Mouse (Mus musculus) effector memory CD4-positive, alpha-beta T cell, adult 7 months (primary cell): ENCODE results near the gene Rln3. TPM values are rescaled to one million over a fixed set of nuclear protein-coding genes. Genes with fewer than 3 reads are reported as not detected.

Source experiments
- polyA plus RNA-seq: library from polyadenylated mRNA; unstranded; fragments of 100-300 nt; shearing (Covaris generic); gene quantifications from one replicate; pipeline ENCODE4 v1.2.1, GENCODE M21; 2017

Rln3 gene
- polyA plus RNA-seq: 0.63 TPM

GRCm38 (mm10) chr8:84044900-84045299 lies at the start of gene Rln3:
TSS of gene Rln3 (minus strand) at chr8:84045000.

GRCm38 (mm10) chr8:84066291-84066930 lies 21.6 kb upstream of the Rln3 start, which contains the start of gene Rfx1:
TSS of gene Rfx1 (plus strand) at chr8:84066834.

GRCm38 (mm10) chr8:84065037-84065436 lies 20.2 kb upstream of the Rln3 start, which contains the start of gene Gm10643:
TSS of gene Gm10643 (minus strand) at chr8:84065137.

GRCm38 (mm10) chr8:84042066-84042947 lies 2.5 kb downstream of the Rln3 start, which contains the start of gene Il27ra:
TSS of gene Il27ra (minus strand) at chr8:84042589.

GRCm38 (mm10) chr8:84021096-84021495 lies 23.7 kb downstream of the Rln3 start, which contains the start of gene Palm3:
TSS of gene Palm3 (plus strand) at chr8:84021471.

GRCm38 (mm10) chr8:84011705-84012498 lies 32.9 kb downstream of the Rln3 start, which contains the start of gene 2210011C24Rik:
TSS of gene 2210011C24Rik (minus strand) at chr8:84012171.

GRCm38 (mm10) chr8:84001281-84002000 lies 43.4 kb downstream of the Rln3 start, which contains the start of gene 1700067K01Rik:
TSS of gene 1700067K01Rik (plus strand) at chr8:84001502.

GRCm38 (mm10) chr8:83997511-83998141 lies 47.2 kb downstream of the Rln3 start, which contains the start of gene Samd1:
TSS of gene Samd1 (plus strand) at chr8:83997672.

Other genes starting within 250 kb of the Rln3 start
- 5.4 TPM for gene Adgrl1, start 144.9 kb downstream of the Rln3 start, polyA plus RNA-seq
- 0.85 TPM for gene Gm10644, start 89.8 kb downstream of the Rln3 start, polyA plus RNA-seq
- 5.4 TPM for gene Asf1b, start 89.5 kb downstream of the Rln3 start, polyA plus RNA-seq
- gene Prkaca, start 72.0 kb downstream of the Rln3 start, polyA plus RNA-seq: 37.4 TPM
- 4.2 TPM for gene Samd1, start 47.3 kb downstream of the Rln3 start, polyA plus RNA-seq
- not detected for gene 1700067K01Rik, start 43.5 kb downstream of the Rln3 start, polyA plus RNA-seq
- gene 2210011C24Rik, start 32.8 kb downstream of the Rln3 start, polyA plus RNA-seq: 3.5 TPM
- gene Palm3, start 23.5 kb downstream of the Rln3 start, polyA plus RNA-seq: 4.0 TPM
- gene Il27ra, start 2.4 kb downstream of the Rln3 start, polyA plus RNA-seq: 213 TPM
- gene Gm10643, start 20.1 kb upstream of the Rln3 start, polyA plus RNA-seq: 2.2 TPM
- 26.0 TPM for gene Rfx1, start 21.8 kb upstream of the Rln3 start, polyA plus RNA-seq
- 29.9 TPM for gene Dcaf15, start 59.8 kb upstream of the Rln3 start, polyA plus RNA-seq
- gene Podnl1, start 81.0 kb upstream of the Rln3 start, polyA plus RNA-seq: 43.1 TPM
- gene Cc2d1a, start 102.9 kb upstream of the Rln3 start, polyA plus RNA-seq: 38.6 TPM
- 0.43 TPM for gene 4930432K21Rik, start 103.0 kb upstream of the Rln3 start, polyA plus RNA-seq
- not detected for gene Nanos3, start 140.2 kb upstream of the Rln3 start, polyA plus RNA-seq
- gene Zswim4, start 192.1 kb upstream of the Rln3 start, polyA plus RNA-seq: 49.0 TPM
- 481 TPM for gene D8Ertd738e, start 204.7 kb upstream of the Rln3 start, polyA plus RNA-seq
- gene Mri1, start 212.3 kb upstream of the Rln3 start, polyA plus RNA-seq: 138 TPM
- gene Ccdc130, start 225.4 kb upstream of the Rln3 start, polyA plus RNA-seq: 22.5 TPM